In the genomic region with DNA sequence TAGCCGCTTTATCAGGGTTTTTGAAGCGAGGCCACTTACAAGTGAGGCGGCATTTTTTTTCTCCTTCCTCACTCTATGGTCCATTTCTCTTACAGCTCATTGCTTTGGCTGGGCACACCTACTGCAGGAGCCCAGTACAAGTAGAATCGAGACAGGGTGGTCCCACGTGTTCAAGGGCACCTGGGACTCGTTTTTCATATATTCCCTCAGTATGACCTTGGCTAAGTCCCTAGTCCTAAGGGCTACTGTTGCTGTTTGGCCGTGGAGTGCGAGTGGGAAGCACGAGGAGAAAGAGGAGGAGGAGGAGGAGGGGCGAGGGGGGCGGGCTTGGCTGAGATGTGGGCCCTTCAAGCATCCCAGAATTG, we compare ENCODE assay signal across 7 mouse cellular contexts. TPM values are rescaled to one million over a fixed set of nuclear protein-coding genes. Genes with fewer than 3 reads are reported as not detected.
DNase-seq lines count a peak whose midpoint lies in the region; ATAC-seq and TF ChIP-seq lines count a peak whose summit lies in the region.

No protein-coding gene starts in this region.

- H3K9me3 ChIP-seq in embryonic facial prominence, embryonic 15.5 days (replicated peaks) = no peaks in the 10 kb centered on the region
- H3K9me3 ChIP-seq in intestine, embryonic 14.5 days (ENCODE audit: control insufficient read depth, low read length) = no peaks in the 10 kb centered on the region
- no peaks in the 10 kb centered on the region for H3K9me3 ChIP-seq in neural tube, embryonic 12.5 days

- H3K4me3 ChIP-seq in lung, adult 2 months (replicated peaks; ENCODE audit: extremely low read depth, low read depth, low read length) = peak overlapping the region; percentile 67
- H3K4me3 ChIP-seq in embryonic facial prominence, embryonic 15.5 days (replicated peaks) = peak overlapping the region; percentile 65
- H3K4me3 ChIP-seq in intestine, embryonic 14.5 days (ENCODE audit: low read depth, low read length) = peak overlapping the region; percentile 63
- peak overlapping the region; percentile 60 for H3K4me3 ChIP-seq in neural tube, embryonic 12.5 days

- ATAC-seq in embryonic facial prominence, embryonic 15.5 days (ENCODE audit: insufficient number of reproducible peaks, low FRiP score, low TSS enrichment, low read depth) = no peak
- ATAC-seq in intestine, embryonic 14.5 days (replicated peaks; ENCODE audit: low FRiP score, low TSS enrichment, low read depth) = peak; percentile 59
- ATAC-seq in neural tube, embryonic 12.5 days (ENCODE audit: low FRiP score, low read depth) = peak; percentile 74
- no peak for ATAC-seq in granulocyte monocyte progenitor cell, adult 5-6 weeks (replicated peaks; ENCODE audit: poor library complexity, severe bottlenecking)

- no peaks in the 10 kb centered on the region; the same call in 1 of the 2 replicates for H3K27me3 ChIP-seq in embryonic facial prominence, embryonic 15.5 days
- no peaks in the 10 kb centered on the region for H3K27me3 ChIP-seq in intestine, embryonic 14.5 days (replicated peaks; ENCODE audit: control insufficient read depth, insufficient read depth, low read length)
- no peaks in the 10 kb centered on the region for H3K27me3 ChIP-seq in neural tube, embryonic 12.5 days (replicated peaks)

- WGBS in lung, adult 2 months = 32% methylated on average over 9 of the region's 11 CpGs
- WGBS in embryonic facial prominence, embryonic 15.5 days = 20% methylated on average over 9 of the region's 11 CpGs
- WGBS in intestine, embryonic 14.5 days = 9% methylated on average over 8 of the region's 11 CpGs
- 14% methylated on average over 10 of the region's 11 CpGs for WGBS in neural tube, embryonic 12.5 days

- TF ChIP-seq CTCF in lung, adult 2 months (IDR thresholded peaks at IDR 0.05; ENCODE audit: insufficient read depth, low read length) = no peak

- H3K4me2 ChIP-seq in embryonic facial prominence, embryonic 15.5 days (replicated peaks) = peak overlapping the region; percentile 60
- H3K4me2 ChIP-seq in intestine, embryonic 14.5 days (ENCODE audit: low read length) = peak overlapping the region; percentile 54
- H3K4me2 ChIP-seq in neural tube, embryonic 12.5 days (replicated peaks) = peak overlapping the region; percentile 67

- no peak overlapping the region for H3K27ac ChIP-seq in embryonic facial prominence, embryonic 15.5 days (replicated peaks)
- no peak overlapping the region for H3K27ac ChIP-seq in intestine, embryonic 14.5 days (ENCODE audit: low read depth)
- no peak overlapping the region for H3K27ac ChIP-seq in neural tube, embryonic 12.5 days

- TF ChIP-seq POLR2A in lung, adult 2 months (IDR thresholded peaks at IDR 0.05; ENCODE audit: borderline replicate concordance, extremely low read depth, low read depth, low read length) = no peak

- no peak for DNase-seq in lung, adult 2 months
- DNase-seq in lung, postnatal 36 days = no peak
- no peak for DNase-seq in intestine, embryonic 14.5 days (ENCODE audit: low spot score)
- no peak for DNase-seq in cerebellum, postnatal 4 days (ENCODE audit: low spot score in 2 of 2)

- peaks cover 6% of the 10 kb centered on the region for H3K4me1 ChIP-seq in lung, adult 2 months (ENCODE audit: control insufficient read depth, insufficient read depth, low read length)
- no peaks in the 10 kb centered on the region for H3K4me1 ChIP-seq in embryonic facial prominence, embryonic 15.5 days
- H3K4me1 ChIP-seq in intestine, embryonic 14.5 days (replicated peaks; ENCODE audit: control insufficient read depth, insufficient read depth, low read length) = no peaks in the 10 kb centered on the region; the same call in 1 of the 2 replicates
- peaks cover 6% of the 10 kb centered on the region; the same call in 1 of the 2 replicates for H3K4me1 ChIP-seq in neural tube, embryonic 12.5 days

- no peak overlapping the region for H3K9ac ChIP-seq in embryonic facial prominence, embryonic 15.5 days
- H3K9ac ChIP-seq in intestine, embryonic 14.5 days (ENCODE audit: low read length) = 0 out of 2 replicates have a peak overlapping the region, but pooled peaks have one; percentile 16
- H3K9ac ChIP-seq in neural tube, embryonic 12.5 days = peak overlapping the region; percentile 67

- H3K36me3 ChIP-seq in embryonic facial prominence, embryonic 15.5 days = no peaks in the 10 kb centered on the region
- H3K36me3 ChIP-seq in intestine, embryonic 14.5 days (ENCODE audit: control insufficient read depth, insufficient read depth, low read length) = no peaks in the 10 kb centered on the region
- no peaks in the 10 kb centered on the region for H3K36me3 ChIP-seq in neural tube, embryonic 12.5 days

RNA-seq across cellular contexts. Expression of a gene that starts 0.4 kb away (rescaled TPM):
- 1.0 and 1.3 TPM in 2 replicates for polyA plus RNA-seq in lung, adult 2 months (2012; rRNA removed)
- 5.6 and 5.7 TPM in 2 replicates for polyA plus RNA-seq in embryonic facial prominence, embryonic 15.5 days (2015; fragmentation: Nextera tagmentation; extraction: Ambion mirVana)
- polyA plus RNA-seq in intestine, embryonic 14.5 days (2014; fragmentation: Nextera tagmentation; extraction: Ambion mirVana) = 8.7 and 9.0 TPM in 2 replicates
- 9.8 and 10.2 TPM in 2 replicates for polyA plus RNA-seq in neural tube, embryonic 12.5 days (2016; fragmentation: Nextera tagmentation; extraction: Ambion mirVana)
- 4.1 and 5.4 TPM in 2 replicates for total RNA-seq in granulocyte monocyte progenitor cell, adult 5-6 weeks (2014; fragmentation: Nextera tagmentation)
- total RNA-seq in granulocyte monocyte progenitor cell, adult 5-6 weeks (2017) = 12.2 and 12.8 TPM in 2 replicates

RNA-seq across cellular contexts. Expression of a gene that starts 10.9 kb away (rescaled TPM):
- polyA plus RNA-seq in lung, adult 2 months (2012; rRNA removed) = 3.6 and 4.3 TPM in 2 replicates
- polyA plus RNA-seq in embryonic facial prominence, embryonic 15.5 days (2015; fragmentation: Nextera tagmentation; extraction: Ambion mirVana) = 9.4 and 10.1 TPM in 2 replicates
- polyA plus RNA-seq in intestine, embryonic 14.5 days (2014; fragmentation: Nextera tagmentation; extraction: Ambion mirVana) = 9.3 and 10.7 TPM in 2 replicates
- polyA plus RNA-seq in neural tube, embryonic 12.5 days (2016; fragmentation: Nextera tagmentation; extraction: Ambion mirVana) = 12.9 and 14.7 TPM in 2 replicates
- 4.9 and 16.1 TPM in 2 replicates for total RNA-seq in granulocyte monocyte progenitor cell, adult 5-6 weeks (2014; fragmentation: Nextera tagmentation)
- 5.0 and 14.1 TPM in 2 replicates for total RNA-seq in granulocyte monocyte progenitor cell, adult 5-6 weeks (2017)

RNA-seq across cellular contexts. Expression of a gene that starts 56.1 kb away (rescaled TPM):
- 0.26 and 0.34 TPM in 2 replicates for polyA plus RNA-seq in lung, adult 2 months (2012; rRNA removed)
- polyA plus RNA-seq in embryonic facial prominence, embryonic 15.5 days (2015; fragmentation: Nextera tagmentation; extraction: Ambion mirVana) = 15.0 and 18.9 TPM in 2 replicates
- polyA plus RNA-seq in intestine, embryonic 14.5 days (2014; fragmentation: Nextera tagmentation; extraction: Ambion mirVana) = 20.0 and 23.2 TPM in 2 replicates
- polyA plus RNA-seq in neural tube, embryonic 12.5 days (2016; fragmentation: Nextera tagmentation; extraction: Ambion mirVana) = 129 and 142 TPM in 2 replicates
- total RNA-seq in granulocyte monocyte progenitor cell, adult 5-6 weeks (2014; fragmentation: Nextera tagmentation) = not detected in 2 replicates
- total RNA-seq in granulocyte monocyte progenitor cell, adult 5-6 weeks (2017) = not detected in 2 replicates

Comparison
In these comparisons a context has a peak if more than half of its experiments do, and no peak if none do; other contexts are left out.
1. ATAC-seq: peak in intestine, embryonic 14.5 days (single experiment) and neural tube, embryonic 12.5 days (single experiment); none in embryonic facial prominence, embryonic 15.5 days (single experiment) and granulocyte monocyte progenitor cell, adult 5-6 weeks (single experiment).
2. RNA of a gene that starts 56.1 kb away (polyA plus RNA-seq): 129 to 142 TPM in neural tube, embryonic 12.5 days, 20.0 to 23.2 TPM in intestine, embryonic 14.5 days and 15.0 to 18.9 TPM in embryonic facial prominence, embryonic 15.5 days; 0.26 to 0.34 TPM in lung, adult 2 months; every median in the first group is over 10 times any median in the second.
3. Peak in every context shown above with its lines, with median percentiles within 50 percentile points of each other: H3K4me3 ChIP-seq and H3K4me2 ChIP-seq.